Mouse (Mus musculus) embryonic facial prominence, embryonic 10.5 days (tissue): ENCODE data around the gene Pygl. TPM values are rescaled to one million over a fixed set of nuclear protein-coding genes. Genes with fewer than 3 reads are reported as not detected.
A peak's percentile ranks its signal among the peaks of the same experiment; 100 is the strongest.
"Not testable (repeated sequence)": the region's sequence is repeated elsewhere in the genome, so short reads cannot be mapped to it uniquely, and the experiment has no call there.

Source experiments
- DNase-seq: peaks from one replicate; pipeline ENCODE4 v3.0.0-alpha.2; 2017; ENCODE audit warnings: low spot score
- H3K27ac ChIP-seq: fragments of 300-500 bp; sonication (generic); replicated peaks from 2 replicates; pipeline ENCODE4 v1.5.1; 2016; ENCODE audit warnings: mild to moderate bottlenecking
- H3K27me3 ChIP-seq: fragments of 300-500 bp; sonication (generic); replicated peaks from 2 replicates; pipeline ENCODE4 v1.6.1; 2016; ENCODE audit warnings: low read depth, mild to moderate bottlenecking; ENCODE audit not compliant: poor library complexity, severe bottlenecking
- H3K36me3 ChIP-seq: fragments of 300-500 bp; sonication (generic); replicated peaks from 2 replicates; pipeline ENCODE4 v1.6.1; 2016; ENCODE audit warnings: mild to moderate bottlenecking, moderate library complexity
- H3K4me1 ChIP-seq: fragments of 300-500 bp; sonication (generic); 2 replicates; pipeline ENCODE4 v1.6.1; 2016
- H3K4me3 ChIP-seq: fragments of 300-500 bp; sonication (generic); 2 replicates; pipeline ENCODE4 v1.5.1; 2016; ENCODE audit warnings: mild to moderate bottlenecking, moderate library complexity
- H3K9me3 ChIP-seq: fragments of 300-500 bp; sonication (generic); 2 replicates; pipeline ENCODE4 v1.6.1; 2016; ENCODE audit warnings: mild to moderate bottlenecking
- WGBS: fragments of 180-500 bp; shearing (Covaris S2); methylation state at CpG from one replicate; pipeline ENCODE4 v1.1.7; 2016; 5-methylcytosine and 5-hydroxymethylcytosine counted together
- polyA plus RNA-seq: library from polyadenylated mRNA; unstranded; fragments of >200 nt; fragmentation: Nextera tagmentation; extraction: Ambion mirVana; gene quantifications from 2 replicates; pipeline ENCODE4 v1.2.1, GENCODE M21; 2016

Pygl gene
- polyA plus RNA-seq, 1 experiment from 2014 or later, result 8.6 TPM

DNA sequence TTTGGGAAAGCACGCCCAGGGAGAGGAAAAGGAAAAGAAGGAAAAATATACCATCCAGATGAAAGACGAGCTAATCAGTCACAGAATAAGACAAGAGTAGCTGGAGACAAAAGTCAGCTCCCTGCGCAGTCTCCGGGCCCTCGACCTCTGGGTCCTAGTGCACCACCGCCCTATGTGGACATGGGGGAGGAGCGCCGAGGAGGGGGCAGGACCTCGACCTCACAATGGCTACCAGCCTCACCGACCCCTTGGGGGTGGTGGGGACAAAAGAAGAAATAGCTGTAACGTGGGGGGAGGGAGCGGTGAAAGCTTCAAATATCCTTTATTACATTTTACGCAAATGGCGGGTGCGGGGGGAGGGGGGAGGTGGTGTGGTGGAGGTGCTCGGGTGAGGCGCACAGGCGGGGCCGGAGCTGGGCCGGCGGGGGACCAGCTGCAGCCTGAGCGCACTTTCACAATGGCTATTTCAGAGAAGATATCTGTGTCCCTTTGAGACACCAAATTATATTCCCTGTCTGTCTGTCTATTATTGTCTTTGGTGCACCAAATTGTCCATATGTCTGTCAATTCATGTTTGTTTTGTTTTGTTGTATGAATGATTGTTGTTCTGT is 47.0 kb downstream of the Pygl start:
- Histone ChIP-seq H3K4me1 (no peaks in the 10 kb centered on the region), H3K27ac (no peak overlapping the region), H3K36me3 (no peaks in the 10 kb centered on the region), H3K27me3 (no peaks in the 10 kb centered on the region), H3K9me3 (peaks cover 14% of the 10 kb centered on the region), H3K4me3 (no peak overlapping the region)
- 78% methylated on average over 22 of the region's 22 CpGs for WGBS
- DNase-seq, result no peak

DNA sequence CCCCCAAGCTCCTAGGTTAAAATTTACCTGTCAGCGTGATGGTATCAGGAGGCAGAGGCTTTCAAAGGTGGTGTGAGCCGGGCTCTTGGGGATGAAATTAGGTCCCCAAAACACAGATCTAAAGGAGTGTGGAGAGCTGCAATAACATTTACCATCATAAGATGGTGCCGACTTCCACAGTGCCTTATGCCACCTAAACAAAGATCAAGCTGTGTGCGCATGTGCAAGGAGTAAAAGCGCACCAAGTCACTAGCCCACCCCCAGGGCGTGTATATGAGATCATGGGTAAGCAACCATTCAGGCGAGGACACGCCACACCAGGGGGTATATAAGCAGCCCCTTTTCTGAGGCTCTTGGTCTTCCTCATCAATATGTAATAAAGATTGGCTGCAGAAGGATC is 47.8 kb downstream of the Pygl start:
- not testable (repeated sequence) for DNase-seq

DNA sequence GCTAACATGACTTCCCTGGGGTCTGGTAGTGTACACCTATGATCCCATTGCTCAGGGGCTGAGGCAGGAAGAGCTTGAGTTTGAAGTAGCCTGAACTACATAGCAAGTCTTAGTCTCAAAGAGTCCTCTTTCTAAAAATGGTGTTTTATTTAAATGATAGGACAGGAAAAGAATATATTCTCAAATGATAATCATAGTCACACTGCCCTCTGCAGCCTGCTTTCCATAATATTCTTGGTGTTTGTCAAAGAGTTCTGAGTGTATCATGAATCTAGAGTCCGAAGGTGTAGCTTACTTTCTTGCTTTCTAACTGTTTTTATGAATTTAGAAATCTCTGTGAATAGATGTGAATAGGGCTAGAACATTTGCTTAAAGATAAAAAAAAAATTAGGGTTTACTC is 61.3 kb downstream of the Pygl start:
- Histone ChIP-seq H3K27me3 (no peaks in the 10 kb centered on the region), H3K36me3 (no peaks in the 10 kb centered on the region), H3K4me3 (no peak overlapping the region), H3K9me3 (no peaks in the 10 kb centered on the region), H3K27ac (no peak overlapping the region), H3K4me1 (no peaks in the 10 kb centered on the region)
- WGBS, result 93% methylated on average over 1 of the region's 1 CpGs
- DNase-seq, result no peak

More for the DNA sequence above, 47.8 kb downstream of the Pygl start:
- not testable (repeated sequence) for H3K36me3 ChIP-seq, H3K4me3 ChIP-seq, H3K4me1 ChIP-seq, H3K27me3 ChIP-seq, H3K27ac ChIP-seq
- peaks cover 14% of the 10 kb centered on the region for H3K9me3 ChIP-seq
- WGBS, result 92% methylated on average over 8 of the region's 8 CpGs

DNA sequence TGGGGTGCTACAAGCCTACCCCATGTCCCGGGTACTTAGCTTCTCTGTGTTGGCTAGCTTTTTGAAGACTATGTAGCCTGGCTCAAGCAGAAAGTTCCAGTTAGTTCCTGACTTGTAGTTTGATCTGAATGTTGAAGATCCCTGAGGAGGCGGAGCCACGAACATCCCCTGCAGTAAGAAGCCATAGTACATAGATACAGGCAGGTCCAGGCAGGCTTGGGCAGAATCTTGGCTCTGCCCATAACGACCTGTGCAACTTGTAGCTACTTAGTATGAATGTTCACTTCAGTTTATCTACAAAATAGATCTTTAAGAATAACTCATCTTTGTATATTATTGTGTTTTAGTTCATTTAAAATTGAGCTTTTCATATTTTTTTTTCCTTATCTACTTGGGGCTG is 63.3 kb downstream of the Pygl start:
- DNase-seq, result no peak
- WGBS, result 86% methylated on average over 4 of the region's 4 CpGs
- no peaks in the 10 kb centered on the region for H3K27me3 ChIP-seq
- no peak overlapping the region for H3K4me3 ChIP-seq
- no peaks in the 10 kb centered on the region for H3K36me3 ChIP-seq
- no peaks in the 10 kb centered on the region for H3K9me3 ChIP-seq
- no peak overlapping the region for H3K27ac ChIP-seq
- peaks cover 4% of the 10 kb centered on the region; the same call in 1 of the 2 replicates for H3K4me1 ChIP-seq

DNA sequence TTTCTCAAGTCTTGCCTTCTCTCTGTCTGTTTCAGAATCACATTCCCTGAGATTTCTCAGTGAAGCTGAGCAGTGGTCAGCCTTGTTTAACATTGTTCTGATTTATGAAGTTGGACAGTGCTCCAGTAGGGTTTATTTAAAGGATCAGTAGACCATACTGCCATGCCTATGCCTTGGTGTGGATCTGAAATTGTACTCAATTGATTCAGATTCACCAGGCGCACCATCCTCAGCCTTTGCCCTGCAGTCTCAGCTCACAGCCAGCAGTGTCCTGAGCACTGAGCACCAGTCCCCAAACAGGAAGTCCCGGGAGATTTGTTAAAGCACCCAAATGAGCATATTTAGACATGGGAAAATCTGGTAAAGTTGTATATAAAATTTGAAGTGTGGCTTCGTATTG is 66.5 kb downstream of the Pygl start:
- H3K27ac ChIP-seq, result no peak overlapping the region
- no peak overlapping the region for H3K4me3 ChIP-seq
- DNase-seq, result no peak
- no peaks in the 10 kb centered on the region for H3K36me3 ChIP-seq
- no peaks in the 10 kb centered on the region for H3K9me3 ChIP-seq
- H3K27me3 ChIP-seq, result no peaks in the 10 kb centered on the region
- WGBS, result 76% methylated on average over 3 of the region's 3 CpGs
- H3K4me1 ChIP-seq, result peaks cover 4% of the 10 kb centered on the region; the same call in 1 of the 2 replicates

DNA sequence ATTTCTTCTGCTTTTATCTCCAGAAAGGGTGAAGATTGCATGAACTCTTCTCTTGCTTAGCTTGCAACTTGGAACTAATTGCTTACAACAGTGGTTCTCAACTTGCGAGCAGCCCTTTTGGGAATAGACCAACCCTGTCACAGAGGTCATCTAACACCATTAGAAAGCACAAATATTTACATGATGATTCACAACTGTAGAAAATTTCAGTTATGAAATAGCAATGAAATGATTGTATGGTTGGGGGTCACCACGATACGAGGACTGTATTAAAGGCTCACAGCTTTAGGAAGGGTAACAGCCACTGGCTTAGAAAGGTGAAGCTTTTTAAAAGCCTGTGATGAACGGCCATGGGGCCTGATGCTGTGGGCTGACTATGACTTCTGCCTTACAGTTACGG is 70.2 kb downstream of the Pygl start:
- 81% methylated on average over 5 of the region's 5 CpGs for WGBS
- DNase-seq, result no peak
- H3K36me3 ChIP-seq, result no peaks in the 10 kb centered on the region
- no peak overlapping the region for H3K27ac ChIP-seq
- H3K4me1 ChIP-seq, result peaks cover 4% of the 10 kb centered on the region; the same call in 1 of the 2 replicates
- no peaks in the 10 kb centered on the region for H3K9me3 ChIP-seq
- no peak overlapping the region for H3K4me3 ChIP-seq
- peaks cover 4% of the 10 kb centered on the region; the same call in 1 of the 2 replicates for H3K27me3 ChIP-seq

DNA sequence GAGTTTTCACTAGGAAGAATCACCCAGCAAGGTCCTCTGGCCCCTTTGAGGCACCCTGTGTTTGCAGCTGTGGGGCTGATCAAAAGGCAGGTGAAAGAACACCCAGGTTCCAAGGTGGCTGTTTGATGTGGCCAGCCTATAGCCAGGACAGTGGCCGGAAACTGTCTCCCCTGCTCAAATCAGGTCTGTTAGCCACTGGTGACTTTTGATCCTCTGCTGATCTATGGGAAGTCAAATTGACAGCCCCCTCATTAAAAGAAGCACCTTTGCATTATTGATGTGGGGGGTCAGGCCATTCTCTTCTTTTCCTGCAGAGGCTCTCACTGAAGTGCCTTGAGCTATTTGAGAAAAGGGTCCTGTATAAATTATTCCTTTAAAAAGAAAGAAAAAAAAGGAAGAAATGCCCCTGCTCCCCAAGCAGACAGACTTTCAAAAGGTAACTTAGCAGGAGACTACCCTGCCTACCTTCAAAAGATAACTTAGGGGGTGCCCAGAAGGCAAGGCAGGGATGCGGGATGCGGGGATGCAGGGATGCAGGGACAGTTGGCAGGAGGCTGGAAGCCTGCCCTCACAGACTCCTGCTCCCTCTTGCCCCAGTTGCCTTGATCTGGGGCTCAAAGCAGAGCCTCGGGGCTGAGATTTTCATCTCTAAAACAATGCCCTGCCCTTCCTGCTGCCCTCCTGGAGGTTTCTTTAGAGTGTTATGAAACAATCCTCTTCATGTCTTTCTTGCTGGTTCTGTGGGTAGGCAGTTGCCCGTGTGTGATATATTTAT is 73.8 kb downstream of the Pygl start:
- DNase-seq, result no peak
- Histone ChIP-seq H3K4me3 (no peak overlapping the region), H3K27ac (no peak overlapping the region), H3K36me3 (no peaks in the 10 kb centered on the region), H3K9me3 (no peaks in the 10 kb centered on the region), H3K27me3 (peaks cover 4% of the 10 kb centered on the region; the same call in 1 of the 2 replicates), H3K4me1 (peaks cover 6% of the 10 kb centered on the region; the same call in 1 of the 2 replicates)
- 44% methylated on average over 5 of the region's 5 CpGs for WGBS

DNA sequence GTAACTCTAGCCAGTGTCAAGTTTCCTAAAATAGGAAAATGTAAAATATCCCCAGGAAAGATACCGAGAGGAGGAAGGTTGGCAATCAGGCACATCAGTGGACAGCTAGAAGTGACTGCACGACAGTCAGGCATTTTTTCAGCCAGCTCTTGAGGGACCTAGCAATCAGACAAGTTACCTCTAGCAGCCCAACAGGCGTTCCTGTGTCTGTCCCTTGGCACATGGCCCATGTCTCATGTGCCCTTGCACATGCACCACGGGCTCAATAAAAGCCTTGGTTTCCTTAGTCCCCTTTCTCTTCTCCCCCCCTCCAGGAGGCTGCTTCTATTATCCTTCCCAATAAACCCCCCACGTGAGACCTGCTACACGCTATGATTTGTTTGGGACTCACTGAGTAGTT is 75.1 kb downstream of the Pygl start:
- peaks cover 6% of the 10 kb centered on the region; the same call in 1 of the 2 replicates for H3K4me1 ChIP-seq
- peaks cover 4% of the 10 kb centered on the region; the same call in 1 of the 2 replicates for H3K27me3 ChIP-seq
- no peaks in the 10 kb centered on the region for H3K9me3 ChIP-seq
- 78% methylated on average over 6 of the region's 6 CpGs for WGBS
- no peaks in the 10 kb centered on the region for H3K36me3 ChIP-seq
- DNase-seq, result no peak
- no peak overlapping the region for H3K27ac ChIP-seq
- H3K4me3 ChIP-seq, result no peak overlapping the region

DNA sequence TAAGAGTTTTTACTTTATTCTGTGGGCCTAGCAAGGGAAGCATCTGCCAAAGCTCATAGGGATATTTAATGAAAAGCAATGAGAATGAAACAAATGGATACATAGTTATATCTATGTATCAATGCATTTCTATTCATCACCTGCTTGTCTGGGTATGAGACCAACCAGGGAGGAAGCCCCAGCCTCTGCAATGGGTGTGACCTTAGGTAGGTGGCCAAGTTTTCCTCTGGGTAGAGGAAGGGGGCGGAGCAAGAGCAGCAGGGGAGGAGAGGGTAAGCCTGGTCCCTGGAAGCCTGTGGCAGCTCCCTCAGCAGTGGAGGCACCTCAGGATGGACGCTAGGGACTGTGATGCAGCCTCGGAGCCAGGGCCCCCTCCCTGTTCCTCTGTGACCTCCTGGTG is 77.4 kb downstream of the Pygl start, which contains the start of gene Abhd12b:
Abhd12b (plus strand) TSS at position 301 of the 400 bp plus-strand sequence.
- Histone ChIP-seq H3K27me3 (peaks cover 2% of the 10 kb centered on the region; the same call in 1 of the 2 replicates), H3K36me3 (no peaks in the 10 kb centered on the region), H3K4me1 (peaks cover 9% of the 10 kb centered on the region), H3K9me3 (no peaks in the 10 kb centered on the region), H3K27ac (no peak within 1 kb of the TSS), H3K4me3 (no peak within 1 kb of the TSS)
- DNase-seq, result no peak
- 44% methylated on average over 3 of the region's 3 CpGs for WGBS

DNA sequence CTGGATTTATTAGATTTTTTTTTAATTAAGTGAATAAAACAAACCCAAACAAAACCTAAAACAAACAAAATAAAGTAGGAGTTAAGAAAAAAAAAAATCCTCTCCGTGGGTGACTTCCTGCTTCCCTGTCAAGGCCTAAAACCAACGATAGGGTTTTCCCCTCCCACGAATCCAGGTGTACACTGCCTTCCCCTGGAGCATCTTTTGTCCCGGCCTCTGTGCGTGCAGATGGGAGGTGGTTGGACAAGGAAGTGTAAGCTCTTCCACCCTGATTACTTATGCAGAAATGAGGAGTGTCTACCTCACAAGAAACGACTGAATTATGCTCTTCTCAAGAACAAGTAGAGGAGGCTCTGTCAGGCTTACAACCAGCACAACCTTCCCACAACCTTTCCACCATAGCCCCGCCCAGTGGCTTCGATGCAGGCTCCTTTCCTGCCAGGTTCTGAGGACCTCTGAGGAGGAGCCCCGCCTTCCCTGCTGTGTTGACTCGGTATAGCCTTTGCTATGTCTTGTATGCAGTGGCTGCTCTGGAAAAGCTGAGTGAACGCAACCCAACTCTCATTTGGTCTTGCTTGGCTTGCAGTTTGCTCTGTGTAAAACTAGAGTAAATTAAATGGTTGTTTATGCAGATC is 82.5 kb downstream of the Pygl start:
- Histone ChIP-seq H3K36me3 (no peaks in the 10 kb centered on the region), H3K27me3 (no peaks in the 10 kb centered on the region; the same call in 1 of the 2 replicates), H3K9me3 (no peaks in the 10 kb centered on the region), H3K4me3 (peak overlapping the region; percentile 50), H3K27ac (no peak overlapping the region), H3K4me1 (peaks cover 34% of the 10 kb centered on the region)
- 9% methylated on average over 11 of the region's 11 CpGs for WGBS
- peak; percentile 35 for DNase-seq

DNA sequence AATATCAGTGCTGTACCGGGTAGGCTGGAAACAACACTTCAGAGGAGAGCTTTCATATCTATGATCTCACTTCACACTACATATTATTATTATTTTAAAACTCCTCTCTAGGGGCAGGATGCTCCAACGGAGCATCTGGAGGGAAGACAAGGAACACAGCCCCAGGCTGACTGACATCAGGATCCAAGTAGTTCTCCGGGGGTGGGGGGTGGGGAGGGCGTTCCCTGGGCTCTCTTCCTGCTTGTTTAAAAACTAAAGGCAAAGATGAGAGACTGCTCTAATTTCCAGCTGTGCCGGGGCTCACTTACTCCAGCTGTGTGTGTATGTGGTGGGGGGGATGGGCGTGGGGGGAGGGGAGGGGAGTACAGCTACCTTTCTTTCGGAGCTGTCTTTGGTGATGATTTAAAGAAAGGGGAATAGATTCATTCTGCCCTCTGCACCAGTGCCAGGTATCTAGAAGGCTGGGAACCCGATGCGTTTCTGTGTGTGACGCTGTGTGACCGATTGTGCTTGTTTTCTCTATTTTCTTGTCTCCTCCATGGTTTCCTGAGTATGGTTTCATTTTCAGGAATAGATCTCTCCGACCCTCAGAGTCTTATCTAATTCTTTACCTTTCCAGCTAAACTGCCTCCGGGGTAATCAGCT is 83.2 kb downstream of the Pygl start:
- peak; percentile 52 for DNase-seq
- 6% methylated on average over 13 of the region's 13 CpGs for WGBS
- Histone ChIP-seq H3K27ac (no peak overlapping the region), H3K9me3 (no peaks in the 10 kb centered on the region), H3K4me1 (peaks cover 33% of the 10 kb centered on the region), H3K27me3 (no peaks in the 10 kb centered on the region; the same call in 1 of the 2 replicates), H3K36me3 (no peaks in the 10 kb centered on the region), H3K4me3 (peak overlapping the region; percentile 50)

DNA sequence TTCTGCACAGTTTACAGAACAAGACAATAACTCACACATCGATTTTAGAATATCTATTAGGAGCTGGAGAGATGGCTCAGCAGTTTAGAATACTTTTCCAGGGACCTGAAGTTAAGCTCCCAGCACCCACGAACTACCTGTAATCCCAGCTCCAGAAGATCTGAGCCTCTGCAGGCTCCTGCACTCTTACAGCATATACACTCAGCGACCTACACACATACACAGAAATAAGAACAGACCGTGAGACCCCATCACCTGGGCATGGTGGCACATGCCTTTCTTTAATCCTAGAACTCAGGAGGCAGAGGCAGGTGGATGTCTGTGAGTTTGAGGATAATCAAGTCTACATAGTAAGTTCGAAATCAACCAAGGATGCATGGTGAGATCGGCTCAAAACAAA is 85.7 kb downstream of the Pygl start:
- Histone ChIP-seq H3K4me1 (peaks cover 28% of the 10 kb centered on the region), H3K36me3 (no peaks in the 10 kb centered on the region), H3K9me3 (no peaks in the 10 kb centered on the region), H3K4me3 (no peak overlapping the region), H3K27ac (no peak overlapping the region), H3K27me3 (no peaks in the 10 kb centered on the region; the same call in 1 of the 2 replicates)
- no peak for DNase-seq
- 89% methylated on average over 6 of the region's 6 CpGs for WGBS
